Mouse (Mus musculus) CH12.LX (cell line): Measurements from ENCODE around the gene Ucp2. TPM values are rescaled to one million over a fixed set of nuclear protein-coding genes. Genes with fewer than 3 reads are reported as not detected.

Experiments
- DNase-seq: peaks from one replicate; pipeline ENCODE4 v3.0.0-alpha.2; 2013; ENCODE audit errors: extremely low read depth
- H3K27ac ChIP-seq: 2 replicates; pipeline ENCODE4 v1.5.1; 2012; ENCODE audit warnings: low read depth, mild to moderate bottlenecking, control low read depth, moderate library complexity; ENCODE audit not compliant: insufficient read depth
- H3K27me3 ChIP-seq: replicated peaks from 2 replicates; pipeline ENCODE3; 2012; ENCODE audit warnings: inconsistent platforms
- H3K36me3 ChIP-seq, 2 experiments: replicated peaks in 1 of 2; 2 replicates each; pipeline versions ENCODE3 to v1.6.1; 2012; ENCODE audit warnings: inconsistent platforms in 1 of 2, low read length in 1 of 2, mild to moderate bottlenecking in 1 of 2, mixed read lengths in 1 of 2, moderate library complexity in 1 of 2; ENCODE audit not compliant: control insufficient read depth in 1 of 2, insufficient read depth in 1 of 2
- H3K4me1 ChIP-seq, 2 experiments: 2 replicates each; pipeline ENCODE4 v1.6.1; 2012; ENCODE audit warnings: inconsistent platforms in 1 of 2, moderate library complexity in 1 of 2; ENCODE audit not compliant: insufficient read depth in 2 of 2, control insufficient read depth in 1 of 2
- H3K4me2 ChIP-seq: 2 replicates; pipeline ENCODE4 v1.6.1; 2012; ENCODE audit warnings: low read depth, mild to moderate bottlenecking, control low read depth; ENCODE audit not compliant: poor library complexity, insufficient read depth, severe bottlenecking
- H3K4me3 ChIP-seq, 3 experiments: fragments of 150-350 bp in 1 of 3; sonication (generic) in 1 of 3; replicated peaks in 1 of 3; 2 replicates each; pipeline versions ENCODE3 to v1.5.1; 2011 to 2012; ENCODE audit warnings: low read depth in 2 of 3, low read length in 2 of 3, mild to moderate bottlenecking in 2 of 3, moderate library complexity in 2 of 3, control low read depth in 1 of 3, improper control_type of control experiment in 1 of 3, inconsistent platforms in 1 of 3, mixed read lengths in 1 of 3; ENCODE audit not compliant: poor library complexity in 1 of 3
- H3K79me2 ChIP-seq: replicated peaks from 2 replicates; pipeline ENCODE4 v1.6.1; 2012; ENCODE audit warnings: mild to moderate bottlenecking, moderate library complexity; ENCODE audit not compliant: control insufficient read depth, poor library complexity, insufficient read depth, severe bottlenecking; ENCODE audit errors: extremely low read depth
- H3K9ac ChIP-seq: 2 replicates; pipeline ENCODE4 v1.6.1; 2012; ENCODE audit warnings: low read depth, mild to moderate bottlenecking, control low read depth, moderate library complexity; ENCODE audit not compliant: insufficient read depth
- H3K9me3 ChIP-seq: replicated peaks from 2 replicates; pipeline ENCODE3; 2012; ENCODE audit warnings: low read length, inconsistent platforms, mixed read lengths
- CHD1 ChIP-seq: IDR thresholded peaks from 2 replicates; pipeline ENCODE4 v1.6.1; 2012; ENCODE audit warnings: low read depth, low read length, improper control_type of control experiment, inconsistent platforms
- CTCF ChIP-seq, 2 experiments: IDR thresholded peaks in 1 of 2; conservative IDR thresholded peaks in 1 of 2; 2 replicates each; pipeline ENCODE4 v1.5.1; 2011 to 2012; ENCODE audit warnings: low read depth in 2 of 2, low read length in 2 of 2, improper control_type of control experiment in 1 of 2, inconsistent platforms in 1 of 2, mild to moderate bottlenecking in 1 of 2, moderate library complexity in 1 of 2
- E2F4 ChIP-seq: IDR thresholded peaks from 2 replicates; pipeline ENCODE4 v1.6.1; 2011; ENCODE audit warnings: low read depth, low read length, improper control_type of control experiment; ENCODE audit not compliant: insufficient replicate concordance
- EP300 ChIP-seq: IDR thresholded peaks from 2 replicates; pipeline ENCODE4 v1.6.1; 2011; ENCODE audit warnings: low read length, improper control_type of control experiment
- ETS1 ChIP-seq: conservative IDR thresholded peaks from 2 replicates; pipeline ENCODE4 v1.6.1; 2012; ENCODE audit warnings: low read depth, mild to moderate bottlenecking, inconsistent platforms, low read length, improper control_type of control experiment, moderate library complexity
- KAT2A ChIP-seq: IDR thresholded peaks from 2 replicates; pipeline ENCODE4 v1.6.1; 2012; ENCODE audit warnings: low read length, improper control_type of control experiment, inconsistent platforms; ENCODE audit not compliant: insufficient replicate concordance
- MAFK ChIP-seq: IDR thresholded peaks from 2 replicates; pipeline ENCODE4 v1.6.1; 2011; ENCODE audit warnings: low read length, improper control_type of control experiment; ENCODE audit not compliant: insufficient replicate concordance
- MXI1 ChIP-seq: IDR thresholded peaks from 2 replicates; pipeline ENCODE4 v1.6.1; 2011; ENCODE audit warnings: mild to moderate bottlenecking, low read depth, low read length, improper control_type of control experiment
- NELFE ChIP-seq: IDR thresholded peaks from 2 replicates; pipeline ENCODE4 v1.6.1; 2011; ENCODE audit warnings: low read depth, low read length, improper control_type of control experiment
- NRF1 ChIP-seq: IDR thresholded peaks from 2 replicates; pipeline ENCODE4 v1.6.1; 2014; ENCODE audit warnings: low read depth, mild to moderate bottlenecking, inconsistent platforms, low read length, improper control_type of control experiment, moderate library complexity
- PAX5 ChIP-seq: IDR thresholded peaks from 2 replicates; pipeline ENCODE4 v1.6.1; 2012; ENCODE audit warnings: low read length, inconsistent platforms, mixed read lengths
- POLR2A ChIP-seq: IDR thresholded peaks from 2 replicates; pipeline ENCODE4 v1.6.1; 2011; ENCODE audit warnings: low read depth, mild to moderate bottlenecking, improper control_type of control experiment, low read length
- POLR2AphosphoS2 ChIP-seq: IDR thresholded peaks from 2 replicates; pipeline ENCODE4 v1.6.1; 2011; ENCODE audit warnings: low read depth, low read length, improper control_type of control experiment
- RAD21 ChIP-seq: IDR thresholded peaks from 2 replicates; pipeline ENCODE4 v1.6.1; 2011; ENCODE audit warnings: low read depth, mild to moderate bottlenecking, low read length, improper control_type of control experiment, moderate library complexity
- RCOR1 ChIP-seq: conservative IDR thresholded peaks from 2 replicates; pipeline ENCODE4 v1.6.1; 2012; ENCODE audit warnings: low read depth, mild to moderate bottlenecking, inconsistent platforms, low read length, improper control_type of control experiment
- SMC3 ChIP-seq: IDR thresholded peaks from 2 replicates; pipeline ENCODE4 v1.6.1; 2011; ENCODE audit warnings: low read depth, low read length, improper control_type of control experiment
- TBP ChIP-seq: conservative IDR thresholded peaks from 2 replicates; pipeline ENCODE4 v1.6.1; 2011; ENCODE audit warnings: low read depth, low read length, improper control_type of control experiment
- USF1 ChIP-seq: IDR thresholded peaks from 2 replicates; pipeline ENCODE4 v1.6.1; 2014; ENCODE audit warnings: low read depth, mild to moderate bottlenecking, inconsistent platforms, low read length, improper control_type of control experiment
- USF2 ChIP-seq: conservative IDR thresholded peaks from 2 replicates; pipeline ENCODE4 v1.6.1; 2011; ENCODE audit warnings: low read depth, low read length, improper control_type of control experiment
- ZC3H11A ChIP-seq: IDR thresholded peaks from 2 replicates; pipeline ENCODE4 v1.6.1; 2012; ENCODE audit warnings: low read depth, mild to moderate bottlenecking, inconsistent platforms, low read length, improper control_type of control experiment
- ZMIZ1 ChIP-seq: IDR thresholded peaks from 2 replicates; pipeline ENCODE4 v1.6.1; 2012; ENCODE audit warnings: low read depth, mild to moderate bottlenecking, inconsistent platforms, low read length, improper control_type of control experiment
- dilution Hi-C: fragments of 300-500 bp; cut with MboI; formaldehyde crosslinking; loops from 2 replicates; pipeline ENCODE4 v1.14.3; 2020; ENCODE audit warnings: low sequenced_read_pairs; ENCODE audit not compliant: extremely low pct_unique_long_range_greater_than_20kb, extremely low pct_ligation_motif_present
- in situ Hi-C: fragments of 300-500 bp; cut with MboI; formaldehyde crosslinking; loops from 3 replicates; pipeline ENCODE4 v1.14.3; 2019; ENCODE audit warnings: low sequenced_read_pairs, low pct_ligation_motif_present, low pct_unique_long_range_greater_than_20kb, mixed read lengths
- polyA plus RNA-seq: library from polyadenylated mRNA; unstranded; fragments of >175 nt; gene quantifications from 2 replicates; pipeline ENCODE4 v1.2.1, GENCODE M21; 2012; ENCODE audit warnings: low read depth; ENCODE audit not compliant: insufficient read length
- total RNA-seq, 2 experiments: library from RNA; depleted of rRNA; stranded (reverse); fragments of 300-350 nt in 1 of 2; fragments of >200 nt in 1 of 2; gene quantifications; 2 replicates each; pipeline ENCODE4 v1.2.3; 2012 to 2014

Gene Ucp2
- total and polyA plus RNA-seq, 3 experiments: 131 to 635 (median 131) TPM

DNA sequence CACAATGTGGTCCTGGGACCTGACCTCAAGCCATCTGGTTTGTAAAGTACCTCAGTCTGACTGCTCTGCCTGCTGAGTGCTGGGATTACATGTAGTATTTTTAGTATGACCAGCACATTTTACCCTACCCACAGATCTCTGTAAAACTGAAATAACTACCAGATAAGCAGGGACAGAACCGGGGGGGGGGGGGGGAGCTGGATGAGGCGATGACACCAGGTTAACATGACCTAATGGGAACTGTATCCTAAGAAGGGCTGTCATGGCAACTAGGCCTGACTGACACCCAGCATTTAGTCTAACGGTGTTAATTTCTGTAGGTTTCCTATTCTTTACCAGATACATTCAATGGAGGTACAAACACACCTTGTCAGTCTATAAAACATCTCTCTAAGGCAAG is 56.7 kb downstream of the Ucp2 start:
- Histone ChIP-seq H3K9ac (no peak overlapping the region), H3K27me3 (no peaks in the 10 kb centered on the region), H3K4me1 (no peaks in the 10 kb centered on the region), H3K9me3 (no peaks in the 10 kb centered on the region), H3K27ac (no peak overlapping the region), H3K79me2 (no peaks in the 10 kb centered on the region), H3K4me2 (no peak overlapping the region), H3K4me3 (no peak overlapping the region), H3K36me3 (peaks cover 11 to 81% of the 10 kb centered on the region in 2 experiments)
- no peak for DNase-seq
- dilution Hi-C loops: no loop called here
- in situ Hi-C loops: no loop called here
- TF ChIP-seq POLR2AphosphoS2: no peak
- TF ChIP-seq CHD1: no peak
- no peak for TF ChIP-seq USF2
- TF ChIP-seq E2F4: no peak
- TF ChIP-seq KAT2A: no peak
- no peak for TF ChIP-seq NELFE
- no peak for TF ChIP-seq EP300
- TF ChIP-seq ETS1: no peak
- no peak for TF ChIP-seq RCOR1
- no peak for TF ChIP-seq TBP
- no peak for TF ChIP-seq POLR2A
- no peak for TF ChIP-seq MXI1

DNA sequence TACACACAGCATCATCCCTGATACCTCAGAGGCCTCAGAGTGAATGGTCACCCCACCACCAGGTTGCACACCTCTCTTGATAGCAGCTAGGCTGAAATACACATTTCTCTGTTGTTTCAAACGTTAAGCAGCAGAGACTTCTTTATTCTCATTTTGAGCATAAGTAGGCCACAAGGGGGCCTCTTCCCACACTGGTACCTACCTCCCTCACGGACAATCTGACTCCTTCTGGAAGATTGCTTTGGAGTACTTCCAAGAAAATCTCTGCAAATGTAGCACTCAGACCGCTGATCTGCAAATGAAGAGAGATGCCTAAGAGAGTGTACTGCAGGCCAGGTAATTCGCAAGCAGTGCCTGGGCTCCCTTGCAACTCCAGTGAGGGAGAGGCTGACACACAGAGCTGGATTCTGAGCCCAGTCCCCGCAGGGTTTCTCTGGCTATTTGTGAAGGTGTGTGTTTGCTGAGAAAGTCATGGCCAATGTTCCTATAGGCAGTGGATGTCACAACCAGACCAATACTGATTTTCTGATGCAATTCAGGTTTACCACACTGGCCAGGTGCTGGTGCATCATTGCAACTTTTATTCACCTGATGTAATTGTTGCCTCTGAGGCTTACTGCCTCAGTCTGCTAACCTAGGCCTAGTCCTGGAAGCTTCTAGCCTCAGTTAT is 57.3 kb downstream of the Ucp2 start:
- Histone ChIP-seq H3K36me3 (peaks cover 11 to 80% of the 10 kb centered on the region in 2 experiments), H3K9ac (no peak overlapping the region), H3K4me2 (no peak overlapping the region)
- dilution Hi-C loops: no loop called here
- TF ChIP-seq E2F4: no peak
- no peak for TF ChIP-seq PAX5
- TF ChIP-seq NRF1: no peak
- TF ChIP-seq USF2: no peak
- TF ChIP-seq USF1: no peak
- TF ChIP-seq MAFK: no peak
- TF ChIP-seq RCOR1: no peak
- peak; percentile 13 for TF ChIP-seq RAD21
- peak; percentile 49 for TF ChIP-seq SMC3
- peak in 1 of 2 experiments; percentile 41; a peak in 2 of 4 replicates for TF ChIP-seq CTCF (conservative IDR thresholded peaks at IDR 0.05 in 1 of 2, IDR thresholded peaks at IDR 0.05 in 1 of 2; ENCODE audit: low read depth in 2 of 2, low read length in 2 of 2)
- TF ChIP-seq ZMIZ1: no peak
- TF ChIP-seq ZC3H11A: no peak
- TF ChIP-seq, all 38 proteins: peak for 3
- in situ Hi-C loops: no loop called here
- Histone ChIP-seq H3K27ac (no peak overlapping the region), H3K4me1 (no peaks in the 10 kb centered on the region), H3K9me3 (no peaks in the 10 kb centered on the region), H3K27me3 (no peaks in the 10 kb centered on the region), H3K4me3 (no peak overlapping the region), H3K79me2 (no peaks in the 10 kb centered on the region)
- DNase-seq: no peak

Other genes starting within 250 kb of the Ucp2 start
- gene P4ha3, start 207.8 kb upstream of the Ucp2 start, total RNA-seq (2012; rRNA removed): not detected in 2 replicates
- gene P4ha3, start 207.8 kb upstream of the Ucp2 start, total RNA-seq (2014; rRNA removed): not detected in 2 replicates
- not detected in 2 replicates for gene P4ha3, start 207.8 kb upstream of the Ucp2 start, polyA plus RNA-seq
- 15.4 and 16.7 TPM in 2 replicates for gene C2cd3, start 121.1 kb upstream of the Ucp2 start, total RNA-seq (2012; rRNA removed)
- 10.5 and 11.7 TPM in 2 replicates for gene C2cd3, start 121.1 kb upstream of the Ucp2 start, total RNA-seq (2014; rRNA removed)
- gene C2cd3, start 121.1 kb upstream of the Ucp2 start, polyA plus RNA-seq: 20.3 and 25.0 TPM in 2 replicates
- gene Ppme1, start 121.0 kb upstream of the Ucp2 start, total RNA-seq (2012; rRNA removed): 31.5 and 45.6 TPM in 2 replicates
- 33.1 and 40.2 TPM in 2 replicates for gene Ppme1, start 121.0 kb upstream of the Ucp2 start, total RNA-seq (2014; rRNA removed)
- 35.9 and 50.8 TPM in 2 replicates for gene Ppme1, start 121.0 kb upstream of the Ucp2 start, polyA plus RNA-seq
- not detected in 2 replicates for gene Ucp3, start 20.3 kb upstream of the Ucp2 start, total RNA-seq (2012; rRNA removed)
- not detected in 2 replicates for gene Ucp3, start 20.3 kb upstream of the Ucp2 start, total RNA-seq (2014; rRNA removed)
- gene Ucp3, start 20.3 kb upstream of the Ucp2 start, polyA plus RNA-seq: 0.13 TPM in 1 of 2 replicates, not detected in the other
- gene Dnajb13, start 21.6 kb downstream of the Ucp2 start, total RNA-seq (2012; rRNA removed): 11.8 and 15.6 TPM in 2 replicates
- gene Dnajb13, start 21.6 kb downstream of the Ucp2 start, total RNA-seq (2014; rRNA removed): 24.5 and 32.0 TPM in 2 replicates
- gene Dnajb13, start 21.6 kb downstream of the Ucp2 start, polyA plus RNA-seq: 13.9 and 17.8 TPM in 2 replicates
- gene Coa4, start 43.7 kb downstream of the Ucp2 start, total RNA-seq (2012; rRNA removed): 22.9 and 25.5 TPM in 2 replicates
- 20.3 and 24.1 TPM in 2 replicates for gene Coa4, start 43.7 kb downstream of the Ucp2 start, total RNA-seq (2014; rRNA removed)
- 22.0 and 24.1 TPM in 2 replicates for gene Coa4, start 43.7 kb downstream of the Ucp2 start, polyA plus RNA-seq
- gene Rab6a, start 114.1 kb downstream of the Ucp2 start, total RNA-seq (2012; rRNA removed): 11.1 and 12.0 TPM in 2 replicates
- gene Rab6a, start 114.1 kb downstream of the Ucp2 start, total RNA-seq (2014; rRNA removed): 30.7 and 35.2 TPM in 2 replicates
- 23.2 and 30.7 TPM in 2 replicates for gene Rab6a, start 114.1 kb downstream of the Ucp2 start, polyA plus RNA-seq
- 39.1 and 42.5 TPM in 2 replicates for gene Mrpl48, start 115.0 kb downstream of the Ucp2 start, total RNA-seq (2012; rRNA removed)
- gene Mrpl48, start 115.0 kb downstream of the Ucp2 start, total RNA-seq (2014; rRNA removed): 99.4 and 104 TPM in 2 replicates
- gene Mrpl48, start 115.0 kb downstream of the Ucp2 start, polyA plus RNA-seq: 98.5 and 110 TPM in 2 replicates
- gene Plekhb1, start 169.1 kb downstream of the Ucp2 start, total RNA-seq (2012; rRNA removed): 0.04 and 0.08 TPM in 2 replicates
- gene Plekhb1, start 169.1 kb downstream of the Ucp2 start, total RNA-seq (2014; rRNA removed): not detected in 2 replicates
- gene Plekhb1, start 169.1 kb downstream of the Ucp2 start, polyA plus RNA-seq: not detected in 2 replicates
- 3.4 and 4.0 TPM in 2 replicates for gene Fam168a, start 213.3 kb downstream of the Ucp2 start, total RNA-seq (2012; rRNA removed)
- 4.9 and 5.2 TPM in 2 replicates for gene Fam168a, start 213.3 kb downstream of the Ucp2 start, total RNA-seq (2014; rRNA removed)
- 11.6 and 15.0 TPM in 2 replicates for gene Fam168a, start 213.3 kb downstream of the Ucp2 start, polyA plus RNA-seq